Mouse (Mus musculus): ENCODE results near the gene Prpf40a. TPM values are rescaled to one million over a fixed set of nuclear protein-coding genes. Genes with fewer than 3 reads are reported as not detected.

The Prpf40a gene
- polyA plus RNA-seq, 1 experiment: 83.0 TPM

DNA sequence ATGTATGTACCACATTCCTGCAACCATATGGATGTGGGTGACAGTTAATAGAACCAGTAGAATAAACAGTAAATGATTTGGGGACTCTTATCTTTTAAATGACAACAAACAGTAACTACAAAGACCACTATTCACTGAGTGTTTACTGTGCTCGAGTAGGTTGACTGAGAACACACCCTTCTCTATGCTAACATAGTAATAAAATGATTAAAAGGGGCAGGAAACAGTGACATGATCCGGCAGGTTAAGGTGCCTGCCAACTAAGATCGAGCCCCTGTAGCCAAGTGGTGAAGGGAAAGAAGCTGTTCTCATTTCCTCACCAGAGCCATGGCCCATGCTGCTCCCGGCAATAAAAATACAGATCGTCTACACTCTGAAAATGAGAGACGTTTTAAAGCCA is 62.0 kb downstream of the Prpf40a start:
- H3K27ac ChIP-seq (ENCODE audit: control insufficient read depth, insufficient read depth, low read depth, low read length, poor library complexity): no peak overlapping the region
- 78% methylated on average over 6 of the region's 6 CpGs for WGBS
- no peaks in the 10 kb centered on the region for H3K4me1 ChIP-seq (ENCODE audit: control insufficient read depth, insufficient read depth, low read length)
- no peak overlapping the region for H3K4me3 ChIP-seq (replicated peaks; ENCODE audit: control insufficient read depth, low read depth, low read length)
- TF ChIP-seq CTCF (IDR thresholded peaks at IDR 0.05; ENCODE audit: control insufficient read depth, insufficient read depth, low read length): no peak
- no peak for TF ChIP-seq POLR2A (IDR thresholded peaks at IDR 0.05; ENCODE audit: borderline replicate concordance, control insufficient read depth, low read depth, low read length)

DNA sequence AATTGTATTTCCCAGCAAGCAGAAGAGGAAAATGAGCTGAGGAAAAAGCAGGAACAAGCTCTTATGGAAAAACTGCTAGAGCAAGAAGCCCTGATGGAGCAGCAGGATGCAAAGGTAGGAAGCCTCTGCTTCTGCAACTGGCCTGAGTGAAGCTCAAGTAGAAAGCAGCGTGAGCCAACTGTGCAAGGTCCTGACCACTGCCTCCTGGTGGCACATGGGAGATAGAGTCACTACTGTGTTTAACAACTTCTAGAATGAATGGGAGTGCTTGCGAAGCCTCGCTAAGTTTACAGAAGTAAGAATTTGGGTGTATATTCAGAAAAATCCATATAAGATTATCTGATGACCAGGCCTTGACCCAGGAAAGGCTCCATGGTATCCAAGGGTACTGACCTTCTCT is 65.1 kb downstream of the Prpf40a start:
- Histone ChIP-seq H3K4me1 (ENCODE audit: control insufficient read depth, insufficient read depth, low read length) (no peaks in the 10 kb centered on the region), H3K4me3 (replicated peaks; ENCODE audit: control insufficient read depth, low read depth, low read length) (no peak overlapping the region), H3K27ac (ENCODE audit: control insufficient read depth, insufficient read depth, low read depth, low read length, poor library complexity) (no peak overlapping the region)
- WGBS: 74% methylated on average over 3 of the region's 3 CpGs
- TF ChIP-seq POLR2A (IDR thresholded peaks at IDR 0.05; ENCODE audit: borderline replicate concordance, control insufficient read depth, low read depth, low read length): no peak
- peak; percentile 8; the same call in 1 of the 2 replicates for TF ChIP-seq CTCF (IDR thresholded peaks at IDR 0.05; ENCODE audit: control insufficient read depth, insufficient read depth, low read length)

DNA sequence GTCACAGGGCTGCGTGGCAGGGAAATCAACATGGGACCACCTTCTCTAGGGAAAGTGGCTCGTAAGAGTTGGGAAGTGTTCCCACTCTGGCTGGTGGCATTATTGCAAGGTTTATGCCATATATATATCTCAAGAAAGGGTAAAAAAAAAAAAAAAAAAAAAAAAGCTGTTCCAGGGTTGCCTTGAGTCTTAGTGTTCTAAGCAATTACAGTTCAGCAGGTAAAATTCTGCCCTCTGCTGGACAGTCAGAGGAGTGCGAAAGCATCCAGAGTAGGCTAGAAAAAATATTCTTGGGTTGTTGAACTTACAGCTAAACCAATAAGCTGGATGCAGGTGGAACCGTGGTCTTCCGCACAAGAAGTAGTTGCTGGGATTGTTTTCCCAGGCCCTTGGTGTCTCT is 69.3 kb downstream of the Prpf40a start:
- Histone ChIP-seq H3K27ac (ENCODE audit: control insufficient read depth, insufficient read depth, low read depth, low read length, poor library complexity) (no peak overlapping the region), H3K4me1 (ENCODE audit: control insufficient read depth, insufficient read depth, low read length) (no peaks in the 10 kb centered on the region), H3K4me3 (replicated peaks; ENCODE audit: control insufficient read depth, low read depth, low read length) (no peak overlapping the region)
- 66% methylated on average over 5 of the region's 5 CpGs for WGBS
- TF ChIP-seq CTCF (IDR thresholded peaks at IDR 0.05; ENCODE audit: control insufficient read depth, insufficient read depth, low read length): no peak
- no peak for TF ChIP-seq POLR2A (IDR thresholded peaks at IDR 0.05; ENCODE audit: borderline replicate concordance, control insufficient read depth, low read depth, low read length)

DNA sequence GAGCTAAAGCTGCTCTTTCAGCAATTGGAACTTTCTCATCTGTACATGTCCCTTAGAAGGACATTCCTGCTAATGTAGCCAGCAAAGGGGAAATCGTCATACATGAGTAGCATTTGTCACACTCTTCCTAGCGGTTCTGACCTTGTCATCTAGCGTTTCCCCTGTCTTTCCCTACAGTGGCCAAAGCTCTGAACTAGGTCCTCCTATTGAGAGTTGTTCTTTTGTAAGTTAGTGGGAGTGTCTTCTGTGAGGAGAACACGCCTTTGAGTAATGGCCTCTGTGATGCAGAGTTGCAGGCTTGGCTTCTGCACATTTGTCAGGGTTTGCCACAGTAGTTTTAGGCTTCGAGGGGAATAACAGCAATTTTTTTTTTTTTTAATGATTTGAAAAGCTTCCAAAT is 82.5 kb downstream of the Prpf40a start:
- TF ChIP-seq POLR2A (IDR thresholded peaks at IDR 0.05; ENCODE audit: borderline replicate concordance, control insufficient read depth, low read depth, low read length) (no peak), CTCF (IDR thresholded peaks at IDR 0.05; ENCODE audit: control insufficient read depth, insufficient read depth, low read length) (no peak)
- Histone ChIP-seq H3K27ac (ENCODE audit: control insufficient read depth, insufficient read depth, low read depth, low read length, poor library complexity) (no peak overlapping the region), H3K4me3 (replicated peaks; ENCODE audit: control insufficient read depth, low read depth, low read length) (no peak overlapping the region), H3K4me1 (ENCODE audit: control insufficient read depth, insufficient read depth, low read length) (no peaks in the 10 kb centered on the region)
- 87% methylated on average over 5 of the region's 5 CpGs for WGBS

DNA sequence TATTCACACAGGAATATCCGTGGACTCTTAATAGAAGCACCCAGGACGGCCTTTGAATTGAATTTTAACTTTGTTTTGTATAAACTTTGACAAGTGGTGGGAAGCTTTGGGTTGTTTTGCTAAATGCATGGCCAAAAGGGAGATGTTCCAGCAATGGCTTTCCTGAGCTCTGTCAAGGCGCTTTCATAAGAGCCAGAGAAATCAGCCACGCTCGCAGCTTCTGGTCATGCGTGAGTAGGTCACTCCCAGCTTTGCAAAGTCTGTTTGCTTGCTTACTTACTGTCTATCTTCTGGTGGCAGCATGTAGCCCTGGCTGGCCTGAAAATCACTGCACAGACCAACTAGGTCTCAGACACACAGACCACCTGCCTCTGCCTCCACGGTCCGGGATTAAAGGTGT is 84.6 kb downstream of the Prpf40a start:
- no peak overlapping the region for H3K4me3 ChIP-seq (replicated peaks; ENCODE audit: control insufficient read depth, low read depth, low read length)
- TF ChIP-seq POLR2A (IDR thresholded peaks at IDR 0.05; ENCODE audit: borderline replicate concordance, control insufficient read depth, low read depth, low read length) (no peak), CTCF (IDR thresholded peaks at IDR 0.05; ENCODE audit: control insufficient read depth, insufficient read depth, low read length) (no peak)
- WGBS: 88% methylated on average over 8 of the region's 8 CpGs
- H3K4me1 ChIP-seq (ENCODE audit: control insufficient read depth, insufficient read depth, low read length): no peaks in the 10 kb centered on the region
- H3K27ac ChIP-seq (ENCODE audit: control insufficient read depth, insufficient read depth, low read depth, low read length, poor library complexity): no peak overlapping the region

DNA sequence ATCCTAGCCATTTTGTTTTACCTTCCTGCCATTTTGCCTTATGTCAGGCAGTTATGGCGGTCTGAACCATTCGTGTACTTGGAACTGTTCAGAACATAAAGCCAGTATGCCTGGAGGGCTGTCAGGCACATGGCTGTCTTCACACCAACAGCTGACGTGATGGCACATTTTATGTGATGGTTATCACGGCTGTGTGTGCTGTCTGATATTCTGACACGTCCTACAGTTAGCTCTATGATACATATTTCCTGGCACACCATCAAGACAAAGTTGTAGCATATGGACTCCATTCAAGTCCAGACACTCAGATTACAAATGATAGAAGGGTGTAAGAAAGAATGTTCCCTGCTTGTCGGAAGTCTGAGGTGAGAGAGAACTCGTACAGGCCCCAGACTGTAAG is 85.0 kb downstream of the Prpf40a start:
- no peak overlapping the region for H3K27ac ChIP-seq (ENCODE audit: control insufficient read depth, insufficient read depth, low read depth, low read length, poor library complexity)
- 85% methylated on average over 7 of the region's 7 CpGs for WGBS
- no peak overlapping the region for H3K4me3 ChIP-seq (replicated peaks; ENCODE audit: control insufficient read depth, low read depth, low read length)
- H3K4me1 ChIP-seq (ENCODE audit: control insufficient read depth, insufficient read depth, low read length): no peaks in the 10 kb centered on the region
- TF ChIP-seq POLR2A (IDR thresholded peaks at IDR 0.05; ENCODE audit: borderline replicate concordance, control insufficient read depth, low read depth, low read length) (no peak), CTCF (IDR thresholded peaks at IDR 0.05; ENCODE audit: control insufficient read depth, insufficient read depth, low read length) (no peak)

DNA sequence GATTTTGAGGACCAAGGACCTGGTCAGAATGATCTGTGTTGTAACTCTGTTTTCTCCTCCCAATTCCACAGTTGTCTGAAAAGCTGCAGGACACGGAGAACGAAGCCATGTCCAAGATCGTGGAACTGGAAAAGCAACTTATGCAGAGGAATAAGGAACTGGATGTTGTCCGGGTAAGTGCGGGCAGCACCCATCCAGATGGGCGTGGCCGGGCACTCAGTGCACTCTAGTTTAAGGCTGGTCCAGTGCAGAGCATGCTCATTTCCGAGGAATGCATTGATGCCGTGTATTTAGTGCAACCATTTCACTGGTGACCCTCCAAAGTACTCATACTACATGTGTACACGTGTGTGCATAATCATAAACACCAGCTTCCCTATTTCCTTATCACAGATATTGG is 85.7 kb downstream of the Prpf40a start:
- WGBS: 81% methylated on average over 10 of the region's 10 CpGs
- TF ChIP-seq POLR2A (IDR thresholded peaks at IDR 0.05; ENCODE audit: borderline replicate concordance, control insufficient read depth, low read depth, low read length) (no peak), CTCF (IDR thresholded peaks at IDR 0.05; ENCODE audit: control insufficient read depth, insufficient read depth, low read length) (no peak)
- Histone ChIP-seq H3K27ac (ENCODE audit: control insufficient read depth, insufficient read depth, low read depth, low read length, poor library complexity) (no peak overlapping the region), H3K4me1 (ENCODE audit: control insufficient read depth, insufficient read depth, low read length) (no peaks in the 10 kb centered on the region), H3K4me3 (replicated peaks; ENCODE audit: control insufficient read depth, low read depth, low read length) (no peak overlapping the region)

DNA sequence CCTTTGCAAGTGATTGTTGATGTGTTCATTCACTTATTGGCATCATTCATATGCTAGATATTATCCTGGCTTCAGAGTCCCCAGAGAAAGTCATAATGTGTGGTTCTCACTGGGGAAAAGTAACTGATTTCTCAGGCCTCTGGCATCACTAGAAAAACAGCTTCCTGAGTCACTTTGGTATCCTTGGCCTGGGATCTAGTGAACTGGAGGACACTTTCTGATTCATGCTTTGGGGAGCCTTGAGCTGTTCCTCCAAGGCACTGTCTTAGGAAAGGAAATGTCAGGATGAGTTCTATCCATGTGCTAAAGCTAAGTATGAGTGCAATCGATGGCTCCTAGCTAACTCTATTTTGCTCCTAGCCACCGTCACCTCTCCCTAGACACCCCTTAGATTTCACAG is 88.2 kb downstream of the Prpf40a start:
- no peak overlapping the region for H3K4me3 ChIP-seq (replicated peaks; ENCODE audit: control insufficient read depth, low read depth, low read length)
- 88% methylated on average over 2 of the region's 2 CpGs for WGBS
- no peaks in the 10 kb centered on the region for H3K4me1 ChIP-seq (ENCODE audit: control insufficient read depth, insufficient read depth, low read length)
- TF ChIP-seq CTCF (IDR thresholded peaks at IDR 0.05; ENCODE audit: control insufficient read depth, insufficient read depth, low read length) (no peak), POLR2A (IDR thresholded peaks at IDR 0.05; ENCODE audit: borderline replicate concordance, control insufficient read depth, low read depth, low read length) (no peak)
- H3K27ac ChIP-seq (ENCODE audit: control insufficient read depth, insufficient read depth, low read depth, low read length, poor library complexity): no peak overlapping the region

Data from bone marrow, adult 2 months (tissue).